Mouse (Mus musculus) urinary bladder, adult 18-20 months (tissue): ENCODE results near the gene Olfr10.
"Not testable (repeated sequence)": the region's sequence is repeated elsewhere in the genome, so short reads cannot be mapped to it uniquely, and the experiment has no call there.

Experiments used
- DNase-seq, 2 experiments: peaks; one replicate each; pipeline ENCODE4 v3.0.0; 2022; ENCODE audit warnings: low spot score in 2 of 2, mixed read lengths in 2 of 2

Gene Olfr10

DNA sequence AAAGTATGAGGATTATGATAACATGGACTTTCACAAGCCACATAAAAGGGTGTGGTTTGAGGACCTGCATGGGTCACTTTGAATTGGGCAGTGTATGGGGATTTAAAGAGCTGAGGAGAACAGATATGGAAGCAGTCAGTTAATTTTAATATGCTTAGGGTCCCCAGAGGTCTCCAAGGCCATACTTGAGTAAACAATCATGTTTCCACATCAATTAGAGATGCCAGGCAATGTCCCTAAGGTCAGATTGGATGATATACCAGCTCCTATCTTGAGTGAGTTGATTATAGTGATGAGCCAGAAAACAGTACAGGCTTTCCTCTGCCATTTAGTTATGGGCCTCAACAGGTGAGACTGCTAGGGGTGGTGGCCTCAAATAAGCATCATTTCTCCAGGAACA, at the start of gene Olfr10:
Olfr10 (plus strand) TSS at position 301 of the 400 bp plus-strand sequence.
- DNase-seq = no peak

DNA sequence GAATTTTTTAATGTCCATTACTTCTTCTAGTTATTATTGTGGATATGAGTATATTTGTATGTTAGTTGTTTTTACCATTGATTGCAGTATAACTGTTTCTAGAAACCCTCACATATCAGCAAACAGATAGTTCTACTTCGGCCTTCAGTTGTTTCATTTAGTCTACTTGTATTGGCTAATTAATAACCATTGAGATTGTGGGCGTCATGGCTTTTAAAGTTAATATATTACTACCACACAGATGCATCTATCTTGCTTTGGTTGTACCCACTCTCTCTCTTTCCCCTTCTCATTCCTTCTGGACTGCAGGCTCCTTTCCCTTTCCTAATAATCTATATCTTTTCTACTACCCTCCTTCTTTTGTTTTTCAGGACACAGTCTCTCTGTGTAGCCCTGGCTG, 45.2 kb upstream of the Olfr10 start:
- no peak for DNase-seq

DNA sequence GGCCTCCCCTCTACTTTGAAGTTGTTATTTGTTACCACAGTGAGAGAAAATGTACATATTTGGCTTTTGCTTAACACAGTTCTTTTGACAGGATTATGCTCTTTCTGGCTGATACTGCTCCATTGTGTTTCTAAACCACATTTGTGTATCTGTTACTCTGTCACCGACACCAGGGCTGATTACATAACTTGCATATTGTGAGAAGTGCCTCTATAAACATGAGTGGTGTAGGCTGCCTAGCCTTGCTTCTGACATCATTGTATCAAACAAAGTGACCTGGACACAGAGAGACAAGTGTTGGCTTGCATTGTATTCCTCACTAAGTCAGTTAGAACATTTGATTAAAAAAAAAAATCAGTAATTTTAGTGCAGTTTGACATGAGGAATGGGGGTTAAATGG, 44.7 kb upstream of the Olfr10 start:
- no peak for DNase-seq

GRCm38 (mm10) chr11:49260598-49261312, 43.8 kb upstream of the Olfr10 start:
- DNase-seq = no peak

GRCm38 (mm10) chr11:49261313-49261855, 43.2 kb upstream of the Olfr10 start:
- DNase-seq = no peak

GRCm38 (mm10) chr11:49262286-49262685, 42.3 kb upstream of the Olfr10 start:
- no peak for DNase-seq

DNA sequence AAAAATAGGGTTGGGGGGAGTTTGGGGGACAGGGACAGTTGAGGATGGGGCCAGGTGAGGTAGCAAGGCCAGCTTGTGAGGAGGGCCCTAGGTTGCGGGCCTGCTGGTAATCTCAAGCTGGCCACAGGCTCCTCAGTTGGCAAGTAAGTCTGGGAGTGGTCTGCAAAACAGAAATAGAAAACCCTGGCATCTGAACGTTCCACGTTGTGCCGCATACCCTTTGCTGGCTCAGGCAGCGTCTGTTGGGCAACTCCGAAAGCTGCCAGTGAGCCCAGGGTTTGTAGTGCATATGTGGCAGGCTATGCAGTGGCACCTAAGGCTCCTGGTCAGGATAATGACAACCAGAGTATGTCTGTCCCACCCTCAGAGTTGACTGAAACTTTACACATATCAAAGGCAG, 41.4 kb upstream of the Olfr10 start:
- DNase-seq = no peak

DNA sequence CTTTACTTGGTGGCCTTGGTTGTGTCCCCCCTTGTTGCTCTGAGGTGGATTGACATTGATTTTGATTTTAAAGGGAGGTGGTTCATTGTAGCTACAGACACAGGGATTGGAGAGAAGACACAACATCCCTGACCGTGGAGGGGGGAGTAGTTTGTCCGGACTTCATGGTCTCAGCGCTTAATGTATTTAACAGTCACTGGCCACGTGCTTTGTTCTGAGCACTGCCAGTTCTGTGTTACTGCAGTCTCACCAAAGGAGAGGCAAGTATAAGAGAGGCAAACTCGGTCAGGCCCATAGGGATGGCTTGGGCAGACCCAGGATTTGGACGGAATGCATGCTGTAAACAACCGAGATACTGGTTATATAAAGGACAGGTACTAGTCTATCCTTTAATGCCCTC, 40.5 kb upstream of the Olfr10 start:
- no peak for DNase-seq

DNA sequence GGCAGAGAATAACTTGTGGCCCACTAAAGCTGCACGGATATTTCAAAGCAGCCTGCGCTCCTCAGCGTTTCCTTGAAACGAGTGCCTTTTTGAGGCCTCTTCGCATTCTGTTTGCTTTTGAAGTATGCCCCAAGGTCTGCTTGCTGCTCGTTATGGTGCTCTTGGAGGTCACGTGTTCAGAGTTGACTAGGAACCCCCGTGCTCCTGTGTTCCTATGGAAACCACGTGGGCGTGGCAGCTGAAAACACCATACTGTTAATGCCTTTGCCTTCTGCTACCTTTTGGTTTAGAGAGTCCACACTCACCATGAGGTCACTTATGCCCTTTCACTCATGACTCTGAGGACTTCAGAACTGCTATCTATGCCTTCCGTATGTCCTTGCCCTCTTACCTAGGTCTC, 39.9 kb upstream of the Olfr10 start:
- no peak for DNase-seq

- DNase-seq = no peak
Observed at GRCm38 (mm10) chr11:49265101-49265500, 39.4 kb upstream of the Olfr10 start.

DNA sequence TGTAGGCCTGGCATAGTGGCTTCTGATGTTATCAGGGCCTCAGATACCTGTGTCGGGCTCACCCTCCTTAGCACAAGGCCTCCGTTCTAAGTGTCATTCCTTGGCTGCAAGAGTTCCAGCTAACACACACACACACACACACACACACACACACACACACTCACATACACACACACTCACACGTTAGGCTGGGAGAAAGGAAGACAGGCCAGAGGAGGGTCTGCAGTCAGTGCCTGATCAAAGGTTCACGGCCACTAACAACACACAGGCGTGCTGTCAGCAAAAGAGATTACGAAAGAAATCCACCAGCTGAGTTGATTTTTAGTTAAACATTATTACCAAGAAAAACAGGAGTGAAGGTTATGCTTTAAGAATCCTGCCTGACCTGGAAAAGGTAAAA, 37.9 kb upstream of the Olfr10 start:
- DNase-seq = no peak

DNA sequence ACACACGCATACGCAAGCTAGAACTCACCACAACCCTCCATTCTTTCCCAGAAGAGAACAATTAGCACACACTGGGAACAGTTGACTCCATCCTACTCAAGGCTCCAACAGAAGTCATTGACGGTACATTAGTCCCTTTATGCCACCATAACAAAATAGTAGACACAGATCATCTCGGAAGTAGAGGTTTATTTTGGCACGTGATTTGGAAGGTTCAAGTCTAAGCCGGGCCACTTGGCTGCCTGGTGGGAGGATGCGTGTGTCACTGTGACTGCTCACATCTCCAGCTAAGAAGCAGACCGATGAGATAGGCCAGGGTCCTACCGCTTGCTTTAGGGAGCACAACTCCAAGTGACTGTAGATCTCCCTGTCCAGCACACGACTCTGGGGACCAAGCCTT, 37.2 kb upstream of the Olfr10 start:
- no peak for DNase-seq

DNA sequence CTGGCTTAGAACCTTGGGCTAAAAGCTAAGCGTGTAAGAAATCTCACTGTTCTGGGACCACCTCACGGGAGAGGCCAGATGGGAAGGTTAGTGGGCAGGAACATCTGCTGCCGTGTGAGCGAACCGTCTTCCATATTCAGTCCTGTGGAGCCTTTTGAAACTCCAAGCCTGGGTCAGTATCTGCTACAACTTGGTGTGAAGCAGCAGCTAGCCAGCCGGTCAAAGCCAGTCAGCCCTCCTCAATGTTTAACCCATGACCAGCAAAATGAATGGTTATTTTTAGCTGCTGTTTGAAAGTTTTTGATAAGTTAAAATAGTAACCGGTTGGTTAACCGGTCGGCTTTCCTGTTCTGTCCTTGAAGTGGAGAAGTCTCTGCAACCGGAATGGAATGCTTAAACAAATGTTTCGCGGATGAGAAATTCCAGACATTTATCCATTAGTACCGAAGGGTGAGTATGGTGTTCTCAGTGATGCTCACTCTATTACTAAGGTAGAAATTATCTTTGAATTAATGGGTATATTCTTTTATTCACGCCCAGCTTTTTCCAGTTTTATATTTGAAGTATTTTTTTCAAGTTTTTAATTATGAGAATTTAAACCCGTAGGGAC, 36.5 kb upstream of the Olfr10 start:
- no peak for DNase-seq

GRCm38 (mm10) chr11:49269761-49270160, 34.8 kb upstream of the Olfr10 start:
- no peak for DNase-seq

- DNase-seq = no peak
Observed at GRCm38 (mm10) chr11:49270368-49270767, 34.2 kb upstream of the Olfr10 start.

DNA sequence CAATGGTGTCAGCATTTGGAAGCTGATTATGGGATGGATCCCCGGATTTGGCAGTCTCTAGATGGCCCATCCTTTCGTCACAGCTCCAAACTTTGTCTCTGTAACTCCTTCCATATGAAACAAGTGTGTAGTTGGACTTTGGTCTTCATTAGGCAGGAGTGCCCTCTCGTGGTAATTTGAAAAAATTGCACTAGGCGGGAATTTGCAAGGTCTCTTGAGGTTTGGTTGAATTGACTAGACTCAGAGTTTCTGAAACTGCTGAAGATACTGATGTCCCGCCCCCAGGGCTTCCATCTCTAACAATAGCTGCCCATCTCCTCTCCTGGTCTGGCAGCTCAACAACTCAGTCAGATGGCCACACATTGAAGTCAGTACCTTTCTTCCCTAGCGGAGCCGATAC, 33.2 kb upstream of the Olfr10 start:
- DNase-seq = no peak

- no peak for DNase-seq
Observed at GRCm38 (mm10) chr11:49273834-49274519, 30.6 kb upstream of the Olfr10 start.

GRCm38 (mm10) chr11:49278222-49278621, 26.3 kb upstream of the Olfr10 start, which contains the start of gene Olfr1393:
Olfr1393 (plus strand) TSS chr11:49278304.
- DNase-seq = no peak

DNA sequence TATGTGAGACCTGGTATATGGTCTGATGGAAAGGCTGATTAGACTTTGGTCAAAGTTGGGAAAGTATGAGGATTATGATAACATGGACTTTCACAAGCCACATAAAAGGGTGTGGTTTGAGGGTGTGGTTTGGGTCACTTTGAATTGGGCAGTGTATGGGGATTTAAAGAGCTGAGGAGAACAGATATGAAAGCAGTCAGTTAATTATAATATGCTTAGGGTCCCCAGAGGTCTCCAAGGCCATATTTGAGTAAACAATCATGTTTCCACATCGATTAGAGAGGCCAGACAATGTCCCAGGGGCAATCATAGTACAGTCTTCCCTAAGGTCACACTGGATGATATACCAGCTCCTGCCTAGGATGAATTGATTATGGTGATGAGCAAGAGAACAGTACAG, 19.6 kb upstream of the Olfr10 start, which contains the start of gene Olfr1392:
Olfr1392 (plus strand) TSS at position 301 of the 400 bp plus-strand sequence.
- not testable (repeated sequence) for DNase-seq

- DNase-seq = no peak
Observed at GRCm38 (mm10) chr11:49287251-49287650, 17.3 kb upstream of the Olfr10 start.

GRCm38 (mm10) chr11:49292777-49293176, 11.8 kb upstream of the Olfr10 start:
- DNase-seq = no peak

GRCm38 (mm10) chr11:49308547-49308946, 4.0 kb downstream of the Olfr10 start:
- DNase-seq = not testable (repeated sequence)

DNA sequence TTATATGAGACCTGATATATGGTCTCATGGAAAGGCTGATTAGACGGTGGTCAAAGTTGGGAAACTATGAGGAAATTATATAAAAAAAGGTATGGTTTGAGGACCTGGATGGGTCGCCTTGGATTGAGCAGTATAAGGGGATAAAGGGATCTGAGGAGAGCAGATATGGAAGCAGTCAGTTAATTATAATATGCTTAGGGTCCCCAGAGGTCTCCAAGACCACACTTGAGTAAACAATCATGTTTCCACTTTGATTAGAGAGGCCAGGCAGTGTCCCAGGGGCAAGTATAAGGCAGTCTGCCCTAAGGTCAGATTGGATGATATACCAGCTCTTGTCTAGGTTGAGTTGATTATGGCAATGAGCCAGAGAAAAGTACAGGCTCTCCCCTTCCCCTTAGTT, 17.9 kb downstream of the Olfr10 start, which contains the start of gene Olfr1391:
Olfr1391 (plus strand) TSS at position 301 of the 400 bp plus-strand sequence.
- no peak for DNase-seq
